Mouse (Mus musculus) lung, embryonic 16.5 days (tissue): ENCODE results near the gene Ccdc106. TPM values are rescaled to one million over a fixed set of nuclear protein-coding genes. Genes with fewer than 3 reads are reported as not detected.

ENCODE experiments used
- ATAC-seq: fragments of 200-750 bp; cut with Nextera tagmentation; 2 replicates; pipeline ENCODE4 v1.8.0; 2017; ENCODE audit warnings: low read depth, mild to moderate bottlenecking, moderate library complexity
- H3K27ac ChIP-seq: fragments of 300-500 bp; sonication (generic); 2 replicates; pipeline ENCODE4 v1.5.1; 2014; ENCODE audit warnings: mild to moderate bottlenecking, control low read depth, low read length
- H3K27me3 ChIP-seq: fragments of 300-500 bp; sonication (generic); 2 replicates; pipeline ENCODE4 v1.6.1; 2014; ENCODE audit warnings: low read depth, low read length, mixed read lengths; ENCODE audit not compliant: control insufficient read depth, insufficient read depth
- H3K36me3 ChIP-seq: fragments of 300-500 bp; sonication (generic); 2 replicates; pipeline ENCODE4 v1.6.1; 2014; ENCODE audit warnings: low read length; ENCODE audit not compliant: control insufficient read depth, insufficient read depth
- H3K4me1 ChIP-seq: fragments of 300-500 bp; sonication (generic); replicated peaks from 2 replicates; pipeline ENCODE4 v1.6.1; 2014; ENCODE audit warnings: low read length, mixed read lengths; ENCODE audit not compliant: control insufficient read depth, insufficient read depth
- H3K4me2 ChIP-seq: fragments of 300-500 bp; sonication (generic); 2 replicates; pipeline ENCODE4 v1.6.1; 2014; ENCODE audit warnings: low read depth, low read length, control low read depth
- H3K4me3 ChIP-seq: fragments of 300-500 bp; sonication (generic); 2 replicates; pipeline ENCODE4 v1.5.1; 2014; ENCODE audit warnings: mild to moderate bottlenecking, low read length, control low read depth
- H3K9ac ChIP-seq: fragments of 300-500 bp; sonication (generic); 2 replicates; pipeline ENCODE4 v1.6.1; 2014; ENCODE audit warnings: low read length, control low read depth
- H3K9me3 ChIP-seq: fragments of 300-500 bp; sonication (generic); 2 replicates; pipeline ENCODE4 v1.6.1; 2016; ENCODE audit warnings: low read length; ENCODE audit not compliant: control insufficient read depth
- WGBS: fragments of 180-500 bp; shearing (Covaris S2); extraction: QIAGEN DNeasy Blood & Tissue Kit; methylation state at CpG from one replicate; pipeline ENCODE4 v1.1.7; 2014; 5-methylcytosine and 5-hydroxymethylcytosine counted together
- polyA plus RNA-seq: library from polyadenylated mRNA; unstranded; fragments of >200 nt; fragmentation: Nextera tagmentation; extraction: Ambion mirVana; gene quantifications from 2 replicates; pipeline ENCODE4 v1.2.1, GENCODE M21; 2015

Gene Ccdc106
- polyA plus RNA-seq, 1 experiment from 2014 or later, result 5.5 TPM

DNA sequence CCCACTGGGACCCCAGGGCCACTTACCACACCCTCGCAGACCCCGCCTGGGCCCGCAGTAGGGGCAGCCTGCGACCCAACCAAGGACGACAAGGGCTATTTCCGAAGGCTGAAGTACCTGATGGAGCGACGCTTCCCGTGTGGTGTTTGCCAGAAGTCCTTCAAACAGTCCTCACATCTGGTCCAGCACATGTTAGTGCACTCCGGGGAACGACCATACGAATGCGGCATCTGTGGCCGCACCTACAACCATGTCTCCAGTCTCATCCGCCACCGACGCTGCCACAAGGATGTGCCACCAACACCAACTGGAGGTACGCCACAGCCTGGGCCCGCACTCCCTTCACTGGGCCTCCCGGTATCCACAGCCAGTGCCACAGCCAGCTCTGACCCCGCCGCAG lies 9.2 kb downstream of the Ccdc106 start:
- no peak overlapping the region for H3K4me2 ChIP-seq
- no peak overlapping the region for H3K4me3 ChIP-seq
- H3K4me1 ChIP-seq, result no peaks in the 10 kb centered on the region
- H3K9ac ChIP-seq, result no peak overlapping the region
- peaks cover 68% of the 10 kb centered on the region for H3K36me3 ChIP-seq
- no peak for ATAC-seq
- H3K27me3 ChIP-seq, result no peaks in the 10 kb centered on the region
- H3K9me3 ChIP-seq, result peaks cover 38% of the 10 kb centered on the region
- WGBS, result 93% methylated on average over 22 of the region's 22 CpGs
- no peak overlapping the region for H3K27ac ChIP-seq

DNA sequence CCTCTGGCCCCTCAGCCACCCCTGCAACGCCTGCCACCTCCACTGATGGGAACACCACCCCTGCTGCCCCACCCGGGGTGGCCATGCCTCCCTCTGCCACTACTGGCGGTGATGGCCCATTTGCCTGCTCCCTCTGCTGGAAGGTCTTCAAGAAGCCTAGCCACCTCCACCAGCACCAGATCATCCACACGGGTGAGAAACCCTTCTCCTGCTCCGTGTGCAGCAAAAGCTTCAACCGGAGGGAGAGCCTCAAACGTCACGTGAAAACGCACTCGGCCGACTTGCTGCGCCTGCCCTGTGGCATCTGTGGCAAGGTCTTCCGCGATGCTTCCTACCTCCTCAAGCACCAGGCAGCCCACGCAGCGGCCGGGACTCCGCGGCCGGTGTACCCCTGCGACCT lies 9.6 kb downstream of the Ccdc106 start:
- Histone ChIP-seq H3K36me3 (peaks cover 72% of the 10 kb centered on the region), H3K4me2 (no peak overlapping the region), H3K4me3 (no peak overlapping the region), H3K9ac (no peak overlapping the region), H3K27ac (no peak overlapping the region), H3K4me1 (no peaks in the 10 kb centered on the region), H3K9me3 (peaks cover 38% of the 10 kb centered on the region), H3K27me3 (no peaks in the 10 kb centered on the region)
- no peak for ATAC-seq
- WGBS, result 90% methylated on average over 21 of the region's 21 CpGs

DNA sequence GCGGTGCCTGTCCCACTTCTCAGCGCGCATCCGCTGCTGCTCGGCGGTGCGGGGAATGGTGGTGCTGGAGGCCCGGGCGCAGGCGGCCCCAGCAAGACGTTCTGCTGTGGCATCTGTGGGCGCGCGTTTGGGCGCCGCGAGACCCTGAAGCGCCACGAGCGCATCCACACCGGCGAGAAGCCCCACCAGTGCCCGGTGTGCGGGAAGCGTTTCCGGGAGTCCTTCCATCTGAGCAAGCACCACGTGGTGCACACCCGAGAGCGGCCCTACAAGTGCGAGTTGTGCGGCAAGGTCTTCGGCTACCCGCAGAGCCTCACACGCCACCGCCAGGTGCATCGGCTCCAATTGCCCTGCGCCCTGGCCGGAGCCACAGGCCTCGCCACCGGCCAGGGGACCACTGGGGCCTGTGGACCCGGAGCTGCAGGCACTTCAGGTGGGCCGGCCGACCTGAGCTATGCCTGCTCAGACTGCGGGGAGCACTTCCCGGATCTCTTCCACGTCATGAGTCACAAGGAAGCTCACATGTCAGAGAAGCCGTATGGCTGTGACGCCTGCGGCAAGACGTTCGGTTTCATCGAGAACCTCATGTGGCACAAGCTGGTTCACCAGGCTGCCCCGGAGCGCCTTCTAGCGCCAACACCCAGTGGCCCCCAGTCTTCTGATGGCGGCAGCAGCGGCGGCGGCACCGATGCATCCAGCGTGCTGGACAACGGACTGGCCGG lies 10.4 kb downstream of the Ccdc106 start:
- Histone ChIP-seq H3K27me3 (no peaks in the 10 kb centered on the region), H3K27ac (no peak overlapping the region), H3K36me3 (peaks cover 78% of the 10 kb centered on the region), H3K4me1 (no peaks in the 10 kb centered on the region), H3K4me3 (no peak overlapping the region), H3K9me3 (peaks cover 41% of the 10 kb centered on the region), H3K4me2 (no peak overlapping the region), H3K9ac (no peak overlapping the region)
- no peak for ATAC-seq
- 89% methylated on average over 63 of the region's 63 CpGs for WGBS

GRCm38 (mm10) chr7:5031496-5031895 lies 11.1 kb downstream of the Ccdc106 start:
- H3K4me2 ChIP-seq, result no peak overlapping the region
- ATAC-seq, result no peak
- WGBS, result 84% methylated on average over 45 of the region's 46 CpGs

DNA sequence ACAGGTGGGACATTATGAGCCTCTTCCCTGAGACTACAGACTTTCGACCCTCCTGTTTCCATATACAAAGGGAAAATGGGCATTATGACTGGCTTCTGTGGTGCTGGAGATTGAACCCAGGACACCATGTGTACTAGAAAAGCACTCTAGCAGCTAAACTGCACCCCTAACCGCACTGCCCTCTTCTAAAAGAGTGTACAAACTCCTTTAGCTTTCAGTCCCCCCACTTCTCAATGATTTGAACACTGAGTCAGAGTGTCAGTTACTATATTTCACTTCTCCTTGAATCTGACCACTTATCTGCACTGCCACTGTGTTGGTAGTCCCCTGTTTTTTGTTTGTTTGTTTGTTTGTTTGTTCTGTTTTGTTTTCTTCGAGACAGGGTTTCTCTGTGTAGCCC lies 13.5 kb downstream of the Ccdc106 start, which contains the start of gene 4632433K11Rik:
4632433K11Rik (plus strand) TSS at position 301 of the 400 bp plus-strand sequence.
- 81% methylated on average over 3 of the region's 3 CpGs for WGBS
- Histone ChIP-seq H3K27me3 (no peaks in the 10 kb centered on the region), H3K4me3 (no peak within 1 kb of the TSS), H3K9me3 (peaks cover 40% of the 10 kb centered on the region), H3K4me2 (no peak within 1 kb of the TSS), H3K36me3 (peaks cover 72% of the 10 kb centered on the region), H3K4me1 (peaks cover 5% of the 10 kb centered on the region; the same call in 1 of the 2 replicates), H3K9ac (no peak within 1 kb of the TSS), H3K27ac (no peak within 1 kb of the TSS)
- no peak for ATAC-seq

More at GRCm38 (mm10) chr7:5031496-5031895, 11.1 kb downstream of the Ccdc106 start:
- H3K27me3 ChIP-seq, result no peaks in the 10 kb centered on the region
- no peak overlapping the region for H3K4me3 ChIP-seq
- no peak overlapping the region for H3K9ac ChIP-seq
- no peak overlapping the region for H3K27ac ChIP-seq
- H3K9me3 ChIP-seq, result peaks cover 41% of the 10 kb centered on the region
- H3K36me3 ChIP-seq, result peaks cover 84% of the 10 kb centered on the region
- no peaks in the 10 kb centered on the region for H3K4me1 ChIP-seq

- Histone ChIP-seq H3K4me1 (peaks cover 12% of the 10 kb centered on the region; the same call in 1 of the 2 replicates), H3K9me3 (peaks cover 22% of the 10 kb centered on the region), H3K27me3 (no peaks in the 10 kb centered on the region), H3K9ac (no peak overlapping the region), H3K36me3 (peaks cover 54% of the 10 kb centered on the region), H3K4me3 (no peak overlapping the region), H3K27ac (no peak overlapping the region), H3K4me2 (no peak overlapping the region)
- 96% methylated on average over 17 of the region's 17 CpGs for WGBS
- ATAC-seq, result no peak
These were observed 15.3 kb downstream of the Ccdc106 start for GRCm38 (mm10) chr7:5035628-5036027.

GRCm38 (mm10) chr7:5036136-5036535 lies 15.8 kb downstream of the Ccdc106 start:
- Histone ChIP-seq H3K27ac (no peak overlapping the region), H3K9ac (no peak overlapping the region), H3K9me3 (peaks cover 17% of the 10 kb centered on the region), H3K36me3 (peaks cover 49% of the 10 kb centered on the region), H3K4me3 (no peak overlapping the region), H3K4me1 (peaks cover 12% of the 10 kb centered on the region; the same call in 1 of the 2 replicates), H3K27me3 (no peaks in the 10 kb centered on the region), H3K4me2 (no peak overlapping the region)
- 89% methylated on average over 9 of the region's 9 CpGs for WGBS
- ATAC-seq, result no peak

- H3K27me3 ChIP-seq, result no peaks in the 10 kb centered on the region
- H3K4me3 ChIP-seq, result no peak overlapping the region
- H3K36me3 ChIP-seq, result peaks cover 40% of the 10 kb centered on the region
- 92% methylated on average over 7 of the region's 7 CpGs for WGBS
- no peak overlapping the region for H3K4me2 ChIP-seq
- no peak overlapping the region for H3K27ac ChIP-seq
- peaks cover 12% of the 10 kb centered on the region; the same call in 1 of the 2 replicates for H3K4me1 ChIP-seq
- ATAC-seq, result no peak
- H3K9ac ChIP-seq, result no peak overlapping the region
- H3K9me3 ChIP-seq, result peaks cover 8% of the 10 kb centered on the region
These were observed 16.7 kb downstream of the Ccdc106 start for GRCm38 (mm10) chr7:5037026-5037425.

DNA sequence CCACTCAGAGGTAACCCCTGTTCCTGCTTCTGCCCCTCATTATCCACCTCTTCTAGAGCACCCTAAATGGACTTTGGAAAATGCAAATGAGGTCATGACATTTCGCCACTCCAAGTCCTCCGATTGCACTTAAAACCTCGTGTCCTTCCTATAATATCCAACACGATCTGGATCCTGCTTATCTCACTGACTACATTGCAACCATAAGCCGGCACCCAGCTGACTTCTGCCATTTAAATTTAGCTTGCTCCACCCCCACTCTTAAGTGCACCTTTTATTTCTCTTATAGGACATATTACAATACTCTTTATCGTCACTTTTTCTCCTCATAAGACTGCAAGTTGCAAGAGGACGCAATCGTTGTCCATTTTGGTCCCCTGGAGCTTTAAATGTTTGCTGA lies 17.1 kb downstream of the Ccdc106 start:
- H3K9me3 ChIP-seq, result peaks cover 5% of the 10 kb centered on the region; the same call in 1 of the 2 replicates
- H3K4me3 ChIP-seq, result peak overlapping the region; percentile 90
- peak overlapping the region; percentile 97; the same call in 1 of the 2 replicates for H3K27ac ChIP-seq
- no peak for ATAC-seq
- no peak overlapping the region for H3K9ac ChIP-seq
- 86% methylated on average over 8 of the region's 8 CpGs for WGBS
- H3K4me1 ChIP-seq, result peaks cover 12% of the 10 kb centered on the region; the same call in 1 of the 2 replicates
- no peaks in the 10 kb centered on the region for H3K27me3 ChIP-seq
- H3K4me2 ChIP-seq, result peak overlapping the region; percentile 67
- H3K36me3 ChIP-seq, result peaks cover 35% of the 10 kb centered on the region
